Mouse (Mus musculus): Measurements from ENCODE around the gene Krcc1. TPM values are rescaled to one million over a fixed set of nuclear protein-coding genes. Genes with fewer than 3 reads are reported as not detected.

Krcc1 gene
- total and polyA plus RNA-seq, 3 experiments: 18.7 to 40.2 (median 23.6) TPM

DNA sequence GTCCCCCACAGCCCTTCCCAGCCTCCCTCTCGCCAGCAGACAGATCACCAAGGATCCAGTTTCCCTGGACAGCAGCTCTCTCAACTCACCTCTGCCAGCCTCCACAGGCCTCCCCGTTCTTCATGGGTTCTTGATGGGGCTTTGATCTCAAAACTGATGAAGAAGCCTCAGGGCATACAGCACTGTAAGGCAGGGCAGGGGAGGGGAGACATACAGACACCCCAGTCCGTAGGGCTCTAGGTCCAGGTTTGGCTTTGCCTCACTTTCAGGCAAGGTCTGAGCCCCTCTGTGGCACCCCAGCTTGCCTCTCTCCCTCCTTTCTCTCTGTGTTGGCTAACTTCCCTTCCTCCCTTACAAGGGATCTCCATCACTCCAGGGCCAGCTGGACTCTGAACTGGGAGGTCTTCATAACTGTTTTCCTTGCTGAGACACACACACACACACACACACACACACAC, 50.4 kb downstream of the Krcc1 start, which contains the start of gene Smyd1:
Gene Smyd1, minus strand, starts transcription at position 408 of the 458 bp plus-strand sequence.
- Histone ChIP-seq H3K4me3 (replicated peaks in 1 of 3; ENCODE audit: low read depth in 2 of 3, low read length in 2 of 3, poor library complexity in 1 of 3) (no peak within 1 kb of the TSS), H3K9me3 (replicated peaks; ENCODE audit: low read length) (no peaks in the 10 kb centered on the region), H3K36me3 (replicated peaks in 1 of 2; ENCODE audit: control insufficient read depth in 1 of 2, insufficient read depth in 1 of 2, low read length in 1 of 2) (no peaks in the 10 kb centered on the region), H3K4me1 (ENCODE audit: control insufficient read depth in 1 of 2, insufficient read depth in 2 of 2) (peaks cover 4 to 20% of the 10 kb centered on the region in 2 experiments; a peak in 3 of 4 replicates), H3K4me2 (ENCODE audit: insufficient read depth, low read depth, poor library complexity, severe bottlenecking) (no peak within 1 kb of the TSS), H3K27me3 (replicated peaks) (no peaks in the 10 kb centered on the region), H3K9ac (ENCODE audit: insufficient read depth, low read depth) (no peak within 1 kb of the TSS), H3K27ac (ENCODE audit: insufficient read depth, low read depth) (no peak within 1 kb of the TSS), H3K79me2 (replicated peaks; ENCODE audit: control insufficient read depth, extremely low read depth, insufficient read depth, poor library complexity, severe bottlenecking) (no peaks in the 10 kb centered on the region)
- DNase-seq (ENCODE audit: extremely low read depth): no peak
- in situ Hi-C loops (cut with MboI; ENCODE audit: low pct_ligation_motif_present, low pct_unique_long_range_greater_than_20kb, low sequenced_read_pairs): no loop called here
- dilution Hi-C loops (cut with MboI; ENCODE audit: extremely low pct_ligation_motif_present, extremely low pct_unique_long_range_greater_than_20kb, low sequenced_read_pairs): no loop called here
- TF ChIP-seq USF2 (conservative IDR thresholded peaks at IDR 0.05; ENCODE audit: low read depth, low read length): no peak
- no peak for TF ChIP-seq MEF2A (IDR thresholded peaks at IDR 0.05; ENCODE audit: borderline replicate concordance, low read depth, low read length)
- TF ChIP-seq ZKSCAN1 (IDR thresholded peaks at IDR 0.05; ENCODE audit: borderline replicate concordance, low read depth, low read length): no peak
- no peak for TF ChIP-seq E2F4 (IDR thresholded peaks at IDR 0.05; ENCODE audit: insufficient replicate concordance, low read depth, low read length)
- TF ChIP-seq HCFC1 (IDR thresholded peaks at IDR 0.05; ENCODE audit: low read depth, low read length): no peak
- no peak for TF ChIP-seq UBTF (IDR thresholded peaks at IDR 0.05; ENCODE audit: low read depth, low read length)

DNA sequence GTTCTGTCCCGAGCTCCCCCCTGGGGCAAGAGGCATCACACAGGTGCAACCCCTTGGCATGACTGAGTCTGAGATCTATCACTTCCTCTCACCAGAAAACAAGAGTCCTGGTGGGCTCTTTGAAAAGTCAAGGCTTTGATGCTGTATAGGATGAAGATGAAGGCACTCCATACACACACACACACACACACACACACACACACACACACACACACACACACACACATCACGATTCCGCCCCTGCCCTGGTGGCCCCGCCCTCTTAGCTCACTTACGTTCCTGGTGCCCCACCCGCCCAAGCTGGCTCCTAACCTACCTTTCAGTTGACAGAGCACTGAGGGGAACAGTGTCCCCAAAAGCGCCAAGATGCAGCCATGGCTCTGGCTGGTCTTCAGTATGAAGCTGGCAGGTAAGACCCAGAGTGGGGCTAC, 51.0 kb downstream of the Krcc1 start, which contains the start of gene Cd8b1:
Gene Cd8b1, plus strand, starts transcription at position 298 of the 431 bp plus-strand sequence.
- no peak within 1 kb of the TSS for H3K9ac ChIP-seq (ENCODE audit: insufficient read depth, low read depth)
- dilution Hi-C loops (cut with MboI; ENCODE audit: extremely low pct_ligation_motif_present, extremely low pct_unique_long_range_greater_than_20kb, low sequenced_read_pairs) (no loop called here), in situ Hi-C loops (cut with MboI; ENCODE audit: low pct_ligation_motif_present, low pct_unique_long_range_greater_than_20kb, low sequenced_read_pairs) (no loop called here)
- H3K36me3 ChIP-seq (replicated peaks in 1 of 2; ENCODE audit: control insufficient read depth in 1 of 2, insufficient read depth in 1 of 2, low read length in 1 of 2): no peaks in the 10 kb centered on the region
- peaks cover 4 to 20% of the 10 kb centered on the region in 2 experiments; a peak in 3 of 4 replicates for H3K4me1 ChIP-seq (ENCODE audit: control insufficient read depth in 1 of 2, insufficient read depth in 2 of 2)
- no peak within 1 kb of the TSS for H3K27ac ChIP-seq (ENCODE audit: insufficient read depth, low read depth)
- no peaks in the 10 kb centered on the region for H3K79me2 ChIP-seq (replicated peaks; ENCODE audit: control insufficient read depth, extremely low read depth, insufficient read depth, poor library complexity, severe bottlenecking)
- no peaks in the 10 kb centered on the region for H3K27me3 ChIP-seq (replicated peaks)
- TF ChIP-seq USF2 (conservative IDR thresholded peaks at IDR 0.05; ENCODE audit: low read depth, low read length) (no peak), IRF4 (IDR thresholded peaks at IDR 0.05; ENCODE audit: low read depth, low read length) (0 out of 2 replicates have a peak, but pooled peaks have one; percentile 6)
- DNase-seq (ENCODE audit: extremely low read depth): peak; percentile 45
- no peak within 1 kb of the TSS for H3K4me2 ChIP-seq (ENCODE audit: insufficient read depth, low read depth, poor library complexity, severe bottlenecking)
- H3K9me3 ChIP-seq (replicated peaks; ENCODE audit: low read length): no peaks in the 10 kb centered on the region
- no peak within 1 kb of the TSS for H3K4me3 ChIP-seq (replicated peaks in 1 of 3; ENCODE audit: low read depth in 2 of 3, low read length in 2 of 3, poor library complexity in 1 of 3)

DNA sequence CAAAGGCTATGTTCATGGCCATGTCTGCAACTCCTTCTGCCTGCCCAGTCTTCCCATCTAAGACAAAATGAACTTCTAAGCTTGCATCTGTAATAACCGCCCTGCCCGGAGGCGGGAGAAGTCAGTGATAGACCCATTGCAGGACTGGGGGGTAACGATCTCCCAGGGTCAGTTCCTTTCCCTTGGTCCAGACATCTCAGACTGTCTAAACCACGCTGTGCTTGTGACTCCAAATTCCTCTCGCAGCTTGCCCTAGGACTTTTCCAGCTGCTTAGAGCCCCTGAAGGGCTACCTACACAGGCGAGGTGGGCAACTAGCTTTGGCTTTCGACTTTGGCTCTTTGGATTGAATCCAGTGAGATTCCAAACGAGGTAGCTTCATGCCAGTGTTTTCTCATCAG, 53.3 kb downstream of the Krcc1 start:
- Histone ChIP-seq H3K27me3 (replicated peaks) (no peaks in the 10 kb centered on the region), H3K27ac (ENCODE audit: insufficient read depth, low read depth) (no peak overlapping the region), H3K4me1 (ENCODE audit: control insufficient read depth in 1 of 2, insufficient read depth in 2 of 2) (peaks cover 4 to 20% of the 10 kb centered on the region in 2 experiments; a peak in 3 of 4 replicates), H3K36me3 (replicated peaks in 1 of 2; ENCODE audit: control insufficient read depth in 1 of 2, insufficient read depth in 1 of 2, low read length in 1 of 2) (no peaks in the 10 kb centered on the region), H3K4me2 (ENCODE audit: insufficient read depth, low read depth, poor library complexity, severe bottlenecking) (no peak overlapping the region), H3K9ac (ENCODE audit: insufficient read depth, low read depth) (no peak overlapping the region), H3K79me2 (replicated peaks; ENCODE audit: control insufficient read depth, extremely low read depth, insufficient read depth, poor library complexity, severe bottlenecking) (no peaks in the 10 kb centered on the region), H3K9me3 (replicated peaks; ENCODE audit: low read length) (no peaks in the 10 kb centered on the region), H3K4me3 (replicated peaks in 1 of 3; ENCODE audit: low read depth in 2 of 3, low read length in 2 of 3, poor library complexity in 1 of 3) (no peak overlapping the region)
- in situ Hi-C loops (cut with MboI; ENCODE audit: low pct_ligation_motif_present, low pct_unique_long_range_greater_than_20kb, low sequenced_read_pairs): no loop called here
- TF ChIP-seq MAX (IDR thresholded peaks at IDR 0.05; ENCODE audit: low read length): no peak
- TF ChIP-seq ZC3H11A (IDR thresholded peaks at IDR 0.05; ENCODE audit: low read depth, low read length): no peak
- no peak for TF ChIP-seq E2F4 (IDR thresholded peaks at IDR 0.05; ENCODE audit: insufficient replicate concordance, low read depth, low read length)
- TF ChIP-seq CTCF (conservative IDR thresholded peaks at IDR 0.05 in 1 of 2, IDR thresholded peaks at IDR 0.05 in 1 of 2; ENCODE audit: low read depth in 2 of 2, low read length in 2 of 2): no peak
- TF ChIP-seq USF2 (conservative IDR thresholded peaks at IDR 0.05; ENCODE audit: low read depth, low read length): no peak
- no peak for TF ChIP-seq MAZ (IDR thresholded peaks at IDR 0.05; ENCODE audit: low read depth, low read length)
- no peak for TF ChIP-seq CHD2 (IDR thresholded peaks at IDR 0.05; ENCODE audit: low read length)
- TF ChIP-seq HCFC1 (IDR thresholded peaks at IDR 0.05; ENCODE audit: low read depth, low read length): no peak
- no peak for TF ChIP-seq TCF12 (IDR thresholded peaks at IDR 0.05; ENCODE audit: low read depth, low read length)
- no peak for DNase-seq (ENCODE audit: extremely low read depth)
- dilution Hi-C loops (cut with MboI; ENCODE audit: extremely low pct_ligation_motif_present, extremely low pct_unique_long_range_greater_than_20kb, low sequenced_read_pairs): no loop called here

Data from CH12.LX (cell line).